9 mouse cellular contexts compared by ENCODE assay signal in genomic region chr2:26582741-26583140, GRCm38 (mm10). TPM values are rescaled to one million over a fixed set of nuclear protein-coding genes. Genes with fewer than 3 reads are reported as not detected.
DNase-seq lines count a peak whose midpoint lies in the region; ATAC-seq lines count a peak whose summit lies in the region.
"Had no signal": no experiment of that assay in that cellular context is flagged by ENCODE, and none has a peak within 500 bp of the region (broad histone marks: within the 10 kb centered on the region; RNA-seq: fewer than 3 reads in every experiment).

No protein-coding gene starts in this region.

- ATAC-seq in forebrain, embryonic 16.5 days: no peak
- no peak for ATAC-seq in kidney, embryonic 16.5 days (ENCODE audit: low FRiP score, low TSS enrichment)
- ATAC-seq in embryonic facial prominence, embryonic 13.5 days (ENCODE audit: insufficient number of reproducible peaks, insufficient read depth, low FRiP score, low TSS enrichment, low read depth): no peak
- no peak for ATAC-seq in liver, embryonic 12.5 days
- ATAC-seq: midbrain, embryonic 16.5 days had no signal

- peaks cover 39% of the 10 kb centered on the region for H3K4me1 ChIP-seq in forebrain, embryonic 10.5 days
- H3K4me1 ChIP-seq in forebrain, embryonic 16.5 days (replicated peaks; ENCODE audit: control insufficient read depth, insufficient read depth, low read length): peaks cover 12% of the 10 kb centered on the region
- H3K4me1 ChIP-seq in kidney, embryonic 16.5 days (ENCODE audit: insufficient read depth, low read length): peaks cover 11% of the 10 kb centered on the region
- peaks cover 19% of the 10 kb centered on the region for H3K4me1 ChIP-seq in embryonic facial prominence, embryonic 13.5 days
- H3K4me1 ChIP-seq in liver, embryonic 12.5 days: peaks cover 72% of the 10 kb centered on the region

- peak overlapping the region; percentile 63; the same call in 1 of the 2 replicates for H3K27ac ChIP-seq in forebrain, embryonic 10.5 days
- no peak overlapping the region for H3K27ac ChIP-seq in forebrain, embryonic 16.5 days (ENCODE audit: low read length)
- peak overlapping the region; percentile 73; the same call in 1 of the 2 replicates for H3K27ac ChIP-seq in kidney, embryonic 16.5 days (ENCODE audit: low read length)
- H3K27ac ChIP-seq in embryonic facial prominence, embryonic 13.5 days: 0 out of 2 replicates have a peak overlapping the region, but pooled peaks have one; percentile 16
- H3K27ac ChIP-seq in liver, embryonic 12.5 days: peak overlapping the region; percentile 73; the same call in 1 of the 2 replicates

- 83% methylated on average over 7 of the region's 7 CpGs for WGBS in forebrain, embryonic 10.5 days
- 56% methylated on average over 7 of the region's 7 CpGs for WGBS in forebrain, embryonic 16.5 days
- 74% methylated on average over 7 of the region's 7 CpGs for WGBS in kidney, embryonic 16.5 days
- 72% methylated on average over 7 of the region's 7 CpGs for WGBS in embryonic facial prominence, embryonic 13.5 days
- 73% methylated on average over 7 of the region's 7 CpGs for whole genome bisulfite sequencing in liver, embryonic 12.5 days (ENCODE audit: insufficient replicate concordance)

- H3K27me3 ChIP-seq in forebrain, embryonic 10.5 days (ENCODE audit: poor library complexity, severe bottlenecking): peaks cover 9% of the 10 kb centered on the region; the same call in 1 of the 2 replicates
- no peaks in the 10 kb centered on the region for H3K27me3 ChIP-seq in forebrain, embryonic 16.5 days (replicated peaks; ENCODE audit: control insufficient read depth, insufficient read depth, low read length)
- H3K27me3 ChIP-seq in kidney, embryonic 16.5 days (ENCODE audit: insufficient read depth, low read length): no peaks in the 10 kb centered on the region
- H3K27me3 ChIP-seq in embryonic facial prominence, embryonic 13.5 days: no peaks in the 10 kb centered on the region
- H3K27me3 ChIP-seq in liver, embryonic 12.5 days (replicated peaks): peaks cover 13% of the 10 kb centered on the region

- no peak overlapping the region for H3K4me2 ChIP-seq in forebrain, embryonic 16.5 days (ENCODE audit: low read length)
- H3K4me2 ChIP-seq in kidney, embryonic 16.5 days (replicated peaks; ENCODE audit: low read depth, low read length): peak overlapping the region; percentile 32; the same call in 1 of the 2 replicates
- H3K4me2 ChIP-seq in embryonic facial prominence, embryonic 13.5 days: no peak overlapping the region
- no peak overlapping the region for H3K4me2 ChIP-seq in liver, embryonic 12.5 days

- no peaks in the 10 kb centered on the region for H3K9me3 ChIP-seq in forebrain, embryonic 10.5 days
- no peaks in the 10 kb centered on the region for H3K9me3 ChIP-seq in forebrain, embryonic 16.5 days (ENCODE audit: control insufficient read depth, low read length)
- H3K9me3 ChIP-seq in kidney, embryonic 16.5 days (ENCODE audit: low read length): no peaks in the 10 kb centered on the region
- H3K9me3 ChIP-seq in embryonic facial prominence, embryonic 13.5 days: no peaks in the 10 kb centered on the region
- no peaks in the 10 kb centered on the region for H3K9me3 ChIP-seq in liver, embryonic 12.5 days (replicated peaks)

- H3K9ac ChIP-seq in forebrain, embryonic 16.5 days (replicated peaks; ENCODE audit: low read depth, low read length): no peak overlapping the region
- H3K9ac ChIP-seq in kidney, embryonic 16.5 days (replicated peaks; ENCODE audit: low read length): 0 out of 2 replicates have a peak overlapping the region, but pooled peaks have one; percentile 20
- H3K9ac ChIP-seq in embryonic facial prominence, embryonic 13.5 days: no peak overlapping the region
- H3K9ac ChIP-seq in liver, embryonic 12.5 days: no peak overlapping the region

- DNase-seq in forebrain, embryonic 10.5 days (ENCODE audit: extremely low spot score, low spot score): no peak
- no peak for DNase-seq in kidney, adult 11 months
- no peak for DNase-seq in thymus, postnatal 0 days (ENCODE audit: low spot score)
- DNase-seq in yolk sac, embryonic 10.5 days (ENCODE audit: low spot score): no peak

- no peaks in the 10 kb centered on the region for H3K36me3 ChIP-seq in forebrain, embryonic 10.5 days (replicated peaks)
- no peaks in the 10 kb centered on the region for H3K36me3 ChIP-seq in forebrain, embryonic 16.5 days (ENCODE audit: control insufficient read depth, insufficient read depth)
- no peaks in the 10 kb centered on the region for H3K36me3 ChIP-seq in kidney, embryonic 16.5 days (ENCODE audit: insufficient read depth, low read length)
- H3K36me3 ChIP-seq in embryonic facial prominence, embryonic 13.5 days: no peaks in the 10 kb centered on the region
- no peaks in the 10 kb centered on the region for H3K36me3 ChIP-seq in liver, embryonic 12.5 days

- no peak overlapping the region for H3K4me3 ChIP-seq in forebrain, embryonic 10.5 days
- H3K4me3 ChIP-seq in forebrain, embryonic 16.5 days (replicated peaks; ENCODE audit: low read length): no peak overlapping the region
- no peak overlapping the region; the same call in 1 of the 2 replicates for H3K4me3 ChIP-seq in kidney, embryonic 16.5 days (ENCODE audit: low read length)
- H3K4me3 ChIP-seq in embryonic facial prominence, embryonic 13.5 days: no peak overlapping the region
- no peak overlapping the region for H3K4me3 ChIP-seq in liver, embryonic 12.5 days

RNA-seq across cellular contexts. Expression of gene Egfl7, which starts 2.9 kb away (rescaled TPM):
- 89.9 and 96.4 TPM in 2 replicates for polyA plus RNA-seq in forebrain, embryonic 10.5 days (2016; fragmentation: Nextera tagmentation; extraction: Ambion mirVana)
- 59.5 and 61.7 TPM in 2 replicates for polyA plus RNA-seq in forebrain, embryonic 16.5 days (2015; fragmentation: Nextera tagmentation; extraction: Ambion mirVana)
- polyA plus RNA-seq in kidney, embryonic 16.5 days (2015; fragmentation: Nextera tagmentation; extraction: Ambion mirVana): 257 and 266 TPM in 2 replicates
- polyA plus RNA-seq in embryonic facial prominence, embryonic 13.5 days (2015; fragmentation: Nextera tagmentation; extraction: Ambion mirVana): 88.5 and 92.7 TPM in 2 replicates
- 106 and 120 TPM in 2 replicates for polyA plus RNA-seq in liver, embryonic 12.5 days (2016; fragmentation: Nextera tagmentation; extraction: Ambion mirVana)
- 43.6 and 50.0 TPM in 2 replicates for polyA plus RNA-seq in thymus, postnatal 0 days (2015; fragmentation: Nextera tagmentation; extraction: Ambion mirVana)

RNA-seq across cellular contexts. Expression of gene Gm20532, which starts 3.7 kb away (rescaled TPM):
- polyA plus RNA-seq in forebrain, embryonic 10.5 days (2016; fragmentation: Nextera tagmentation; extraction: Ambion mirVana): not detected in 2 replicates
- not detected in 2 replicates for polyA plus RNA-seq in forebrain, embryonic 16.5 days (2015; fragmentation: Nextera tagmentation; extraction: Ambion mirVana)
- not detected in 2 replicates for polyA plus RNA-seq in kidney, embryonic 16.5 days (2015; fragmentation: Nextera tagmentation; extraction: Ambion mirVana)
- not detected in 2 replicates for polyA plus RNA-seq in embryonic facial prominence, embryonic 13.5 days (2015; fragmentation: Nextera tagmentation; extraction: Ambion mirVana)
- not detected in 2 replicates for polyA plus RNA-seq in liver, embryonic 12.5 days (2016; fragmentation: Nextera tagmentation; extraction: Ambion mirVana)
- not detected in 2 replicates for polyA plus RNA-seq in thymus, postnatal 0 days (2015; fragmentation: Nextera tagmentation; extraction: Ambion mirVana)
- polyA plus RNA-seq: midbrain, embryonic 16.5 days had no signal

RNA-seq across cellular contexts. Expression of gene Agpat2, which starts 21.5 kb away (rescaled TPM):
- polyA plus RNA-seq in forebrain, embryonic 10.5 days (2016; fragmentation: Nextera tagmentation; extraction: Ambion mirVana): 10.1 and 10.2 TPM in 2 replicates
- polyA plus RNA-seq in forebrain, embryonic 16.5 days (2015; fragmentation: Nextera tagmentation; extraction: Ambion mirVana): 3.7 and 4.0 TPM in 2 replicates
- polyA plus RNA-seq in kidney, embryonic 16.5 days (2015; fragmentation: Nextera tagmentation; extraction: Ambion mirVana): 53.0 and 57.0 TPM in 2 replicates
- polyA plus RNA-seq in embryonic facial prominence, embryonic 13.5 days (2015; fragmentation: Nextera tagmentation; extraction: Ambion mirVana): 23.4 and 25.2 TPM in 2 replicates
- polyA plus RNA-seq in liver, embryonic 12.5 days (2016; fragmentation: Nextera tagmentation; extraction: Ambion mirVana): 26.7 and 28.7 TPM in 2 replicates
- 14.7 and 14.9 TPM in 2 replicates for polyA plus RNA-seq in thymus, postnatal 0 days (2015; fragmentation: Nextera tagmentation; extraction: Ambion mirVana)

RNA-seq across cellular contexts. Expression of gene Fam69b, which starts 45.5 kb away (rescaled TPM):
- 44.1 and 49.4 TPM in 2 replicates for polyA plus RNA-seq in forebrain, embryonic 10.5 days (2016; fragmentation: Nextera tagmentation; extraction: Ambion mirVana)
- polyA plus RNA-seq in forebrain, embryonic 16.5 days (2015; fragmentation: Nextera tagmentation; extraction: Ambion mirVana): 106 and 125 TPM in 2 replicates
- polyA plus RNA-seq in kidney, embryonic 16.5 days (2015; fragmentation: Nextera tagmentation; extraction: Ambion mirVana): 39.3 and 40.3 TPM in 2 replicates
- polyA plus RNA-seq in embryonic facial prominence, embryonic 13.5 days (2015; fragmentation: Nextera tagmentation; extraction: Ambion mirVana): 65.6 and 66.6 TPM in 2 replicates
- 4.6 and 5.5 TPM in 2 replicates for polyA plus RNA-seq in liver, embryonic 12.5 days (2016; fragmentation: Nextera tagmentation; extraction: Ambion mirVana)
- 11.9 and 12.2 TPM in 2 replicates for polyA plus RNA-seq in thymus, postnatal 0 days (2015; fragmentation: Nextera tagmentation; extraction: Ambion mirVana)
